Mouse (Mus musculus): Measurements from ENCODE around the gene Zfp286.
"Not testable (repeated sequence)": the region's sequence is repeated elsewhere in the genome, so short reads cannot be mapped to it uniquely, and the experiment has no call there.

Gene Zfp286

GRCm38 (mm10) chr11:62776510-62776909 lies 12.8 kb downstream of the Zfp286 start:
- no peak for DNase-seq

- DNase-seq: no peak
Observed at GRCm38 (mm10) chr11:62760755-62761457, 28.4 kb downstream of the Zfp286 start.

- DNase-seq: no peak
Observed at GRCm38 (mm10) chr11:62758491-62758890, 30.8 kb downstream of the Zfp286 start.

- DNase-seq: no peak
Observed at GRCm38 (mm10) chr11:62757906-62758305, 31.4 kb downstream of the Zfp286 start.

DNA sequence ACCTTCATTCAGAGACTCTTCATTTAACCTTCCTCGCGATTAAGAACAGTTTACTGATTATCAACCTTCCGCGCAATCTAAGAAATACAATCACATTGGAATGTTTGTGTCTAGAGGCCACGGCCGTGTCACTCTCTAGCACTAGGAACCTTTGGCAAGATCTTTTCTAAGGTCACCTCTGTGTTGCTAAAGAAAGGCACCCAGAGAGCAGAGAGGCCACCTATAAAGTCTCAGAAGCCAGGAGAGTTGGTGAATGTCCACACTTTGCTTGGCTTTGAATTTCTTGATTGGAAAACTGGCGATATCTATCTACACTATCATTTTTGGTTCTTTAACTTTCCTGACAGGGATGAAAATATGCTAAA lies 32.1 kb downstream of the Zfp286 start:
- no peak for DNase-seq

GRCm38 (mm10) chr11:62756456-62757142 lies 32.7 kb downstream of the Zfp286 start:
- DNase-seq: peak; percentile 99

DNA sequence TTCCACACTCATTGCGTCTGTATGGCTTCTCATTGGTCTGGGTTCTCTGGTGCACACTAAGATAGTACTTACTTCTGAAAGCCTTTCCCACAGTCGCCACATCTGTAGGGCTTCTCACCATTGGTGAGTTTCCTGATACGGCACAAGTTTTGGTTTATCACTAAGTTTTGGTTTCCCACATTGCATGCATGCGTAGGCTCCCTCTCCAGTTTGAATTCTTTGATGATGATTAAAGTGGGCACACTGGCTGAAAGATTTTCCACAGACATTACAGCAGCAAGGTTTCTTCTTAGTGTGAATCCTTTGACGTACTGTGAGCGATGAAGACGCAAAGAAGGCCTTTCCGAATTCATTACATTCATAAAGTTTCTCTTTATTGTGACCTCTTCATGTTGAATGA lies 36.5 kb downstream of the Zfp286 start, which contains the start of gene Gm10428:
Gene Gm10428 (plus strand): TSS at position 321 of the 400 bp plus-strand sequence.
- DNase-seq: no peak

- DNase-seq: no peak
Observed at GRCm38 (mm10) chr11:62752191-62752590, 37.1 kb downstream of the Zfp286 start.

DNA sequence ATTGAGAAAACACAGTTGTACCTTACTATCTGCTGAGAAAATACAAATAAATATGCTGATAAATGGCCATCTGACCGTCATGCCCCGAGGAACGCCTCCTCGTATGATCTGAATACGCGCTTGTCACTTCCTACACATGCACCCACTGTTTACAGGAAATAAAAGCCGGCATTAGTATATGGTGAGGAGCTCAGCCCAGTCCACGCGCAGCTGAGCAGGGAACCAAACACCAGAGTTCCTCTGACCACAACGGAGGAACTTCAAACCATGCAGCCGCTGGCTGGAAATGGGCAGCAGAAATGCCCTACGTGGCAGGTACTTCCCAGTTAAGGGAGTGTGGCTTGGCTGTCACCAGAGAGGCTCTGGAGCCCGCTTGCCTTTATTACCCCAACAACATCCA lies 39.8 kb downstream of the Zfp286 start:
- DNase-seq: not testable (repeated sequence)

- DNase-seq: no peak
Observed at GRCm38 (mm10) chr11:62748062-62748461, 41.2 kb downstream of the Zfp286 start.

DNA sequence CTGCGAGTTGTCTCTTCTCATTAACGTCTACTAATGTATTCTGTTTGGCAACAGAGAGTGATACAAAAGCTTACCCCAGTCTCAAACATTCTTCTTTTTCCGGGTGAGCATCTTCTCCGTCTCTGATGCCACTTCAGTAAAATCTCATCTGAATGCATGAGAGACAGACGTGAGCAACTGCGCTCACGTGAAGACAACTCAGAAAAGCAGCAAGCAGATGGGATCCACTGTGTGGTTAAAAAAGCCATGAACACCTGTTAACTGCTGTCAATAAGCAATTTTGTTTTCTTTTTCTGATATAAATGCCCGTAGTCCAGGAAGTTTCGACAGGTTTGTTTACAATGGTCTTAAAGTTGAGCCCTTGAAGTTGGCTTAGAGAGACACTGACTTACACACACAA lies 42.0 kb downstream of the Zfp286 start:
- no peak for DNase-seq

GRCm38 (mm10) chr11:62746001-62746533 lies 43.2 kb downstream of the Zfp286 start:
- peak; percentile 84 for DNase-seq

DNA sequence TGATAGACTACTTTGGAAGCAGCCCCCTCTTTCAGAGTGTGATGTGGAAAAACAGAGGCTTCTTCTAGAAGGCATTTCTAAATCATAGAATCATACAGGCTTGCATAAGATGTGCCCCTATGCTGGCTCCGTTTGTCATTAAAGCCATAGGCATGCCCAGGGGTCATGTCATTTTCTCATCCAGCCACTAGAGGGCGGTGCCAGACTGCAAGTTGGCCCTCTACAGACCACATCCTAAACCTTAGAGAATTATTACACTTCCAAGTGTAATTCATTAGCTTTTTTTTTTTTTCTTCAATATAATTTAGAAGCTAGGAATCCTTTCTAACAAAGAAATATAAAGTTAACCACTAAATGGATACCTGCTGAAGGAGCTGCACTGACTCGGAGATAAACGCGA lies 45.2 kb downstream of the Zfp286 start:
- peak; percentile 65 for DNase-seq

DNA sequence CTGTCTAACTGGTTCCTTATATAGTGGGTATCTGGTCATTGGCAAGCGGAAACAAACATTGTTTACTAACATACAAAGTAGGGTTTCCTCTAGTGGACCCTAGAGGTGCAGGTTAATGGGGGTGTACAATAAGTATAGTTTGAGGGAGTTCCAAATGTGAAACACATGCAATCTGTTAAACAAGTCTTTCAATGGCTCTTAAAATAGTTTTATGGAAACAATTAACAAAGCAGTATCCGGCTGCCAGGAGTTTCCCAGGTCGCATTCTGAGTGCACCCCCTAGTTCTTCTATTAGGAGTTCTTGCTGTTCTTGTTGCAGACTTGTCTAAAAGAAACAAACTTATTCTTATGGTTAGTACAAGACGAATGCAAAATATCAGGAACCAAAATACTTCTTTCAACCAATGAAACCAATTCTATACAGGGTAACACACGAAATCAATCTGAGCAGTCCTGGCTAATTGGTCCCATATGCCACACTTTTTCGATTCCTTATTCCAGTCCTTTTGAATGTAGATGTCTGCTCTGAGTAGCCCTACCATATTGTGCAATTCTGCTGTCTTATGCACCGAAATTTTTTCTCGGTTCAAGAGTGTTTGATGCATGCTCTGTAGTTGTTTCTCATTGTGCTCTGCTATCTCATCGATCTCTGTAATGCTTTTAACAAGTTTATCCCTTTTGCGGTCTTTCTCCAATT lies 46.9 kb downstream of the Zfp286 start:
- no peak for DNase-seq

DNA sequence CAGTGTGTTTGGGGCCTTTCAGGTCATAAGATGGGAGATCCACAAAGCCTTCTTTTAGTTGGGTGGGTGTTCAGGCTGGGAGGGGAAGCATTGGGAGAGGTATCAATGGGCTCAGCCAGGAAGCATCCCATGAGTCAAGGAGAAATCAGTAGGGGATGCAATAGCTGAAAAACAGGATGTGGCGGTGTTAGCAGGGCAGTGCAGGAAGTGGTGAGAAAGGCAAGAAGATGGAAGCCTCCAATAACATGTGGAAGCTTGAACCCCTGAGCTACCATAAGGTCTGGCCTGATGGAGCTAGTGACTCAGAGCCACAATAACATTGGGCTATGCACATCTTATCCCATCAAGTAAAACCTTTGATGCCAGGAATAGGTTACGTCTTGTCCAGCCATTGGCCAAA lies 48.1 kb downstream of the Zfp286 start:
- DNase-seq: no peak

GRCm38 (mm10) chr11:62732665-62733064 lies 56.6 kb downstream of the Zfp286 start:
- DNase-seq: no peak

- DNase-seq: no peak
Observed at GRCm38 (mm10) chr11:62732022-62732387, 57.3 kb downstream of the Zfp286 start.

DNA sequence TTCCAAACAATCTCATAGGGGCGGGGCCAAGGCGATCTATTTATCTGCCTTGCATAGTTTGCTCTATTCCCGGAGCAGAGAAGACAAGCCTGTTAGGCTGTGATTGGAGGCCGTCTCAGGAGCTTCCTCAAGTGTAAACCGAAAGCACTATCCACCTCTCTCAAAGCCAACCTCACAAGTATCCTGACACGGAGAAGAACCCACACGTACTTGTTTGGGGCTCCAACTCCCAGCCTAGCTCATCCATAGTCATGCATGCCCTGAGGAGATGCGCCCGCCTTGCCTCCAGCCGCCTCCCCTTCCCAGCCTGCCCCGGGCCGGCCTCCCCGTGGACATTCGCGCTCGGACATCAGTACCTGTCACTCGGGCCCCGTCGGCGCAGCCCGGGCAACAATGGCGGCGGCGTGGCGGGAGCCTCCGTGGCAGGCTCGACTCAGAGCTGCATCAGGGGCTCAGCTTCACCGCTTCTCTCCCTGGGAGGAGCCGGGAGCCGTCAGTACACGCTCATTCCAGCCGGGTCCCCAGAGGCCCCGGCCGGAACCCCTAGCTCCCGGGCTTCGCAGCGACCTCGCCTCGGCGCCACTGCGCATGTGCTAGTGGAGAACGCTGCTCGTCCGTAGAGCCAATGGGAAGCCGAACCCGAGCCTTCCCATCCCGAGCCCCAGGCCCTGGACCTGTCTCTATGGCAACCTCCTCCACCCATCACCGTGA lies 57.8 kb downstream of the Zfp286 start, which contains the start of gene Zfp287:
Gene Zfp287 (minus strand): TSS at position 595 of the 711 bp plus-strand sequence.
- peak; percentile 94 for DNase-seq

GRCm38 (mm10) chr11:62728276-62728675 lies 61.0 kb downstream of the Zfp286 start:
- no peak for DNase-seq

- DNase-seq: no peak
Observed at GRCm38 (mm10) chr11:62710657-62711056, 78.6 kb downstream of the Zfp286 start.

DNA sequence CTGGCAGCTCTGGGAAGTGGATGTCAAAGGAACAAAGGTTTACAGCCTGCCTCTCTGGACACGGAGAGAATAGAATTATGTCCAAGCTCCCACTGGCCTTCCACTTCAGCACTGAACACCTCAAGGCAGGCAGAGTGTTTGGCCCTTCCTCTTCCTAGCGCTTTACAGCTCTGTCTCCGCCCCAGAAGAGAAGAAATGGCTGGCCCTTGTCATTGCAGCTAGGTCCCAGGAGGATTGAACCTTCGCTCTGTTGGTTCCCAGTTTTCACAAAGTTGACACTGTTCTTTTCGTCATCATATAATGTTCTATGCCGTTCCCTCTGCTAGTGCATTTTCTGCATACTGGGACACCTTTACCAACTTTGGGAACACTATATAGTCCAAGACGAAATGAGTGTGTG lies 81.0 kb downstream of the Zfp286 start:
- no peak for DNase-seq

GRCm38 (mm10) chr11:62706141-62706540 lies 83.1 kb downstream of the Zfp286 start:
- DNase-seq: no peak
